Mouse (Mus musculus): ENCODE data around the gene Adam10.

The Adam10 gene

GRCm38 (mm10) chr9:70794643-70795438 is 116.0 kb downstream of the Adam10 start:
- DNase-seq = no peak

- DNase-seq = no peak
Measured at GRCm38 (mm10) chr9:70795439-70795757, 116.6 kb downstream of the Adam10 start.

- no peak for DNase-seq
Measured at GRCm38 (mm10) chr9:70800588-70801315, 122.0 kb downstream of the Adam10 start.

- no peak for DNase-seq
Measured at GRCm38 (mm10) chr9:70801761-70802160, 123.0 kb downstream of the Adam10 start.

GRCm38 (mm10) chr9:70802816-70803215 is 124.0 kb downstream of the Adam10 start:
- DNase-seq = no peak

GRCm38 (mm10) chr9:70806069-70806468 is 127.3 kb downstream of the Adam10 start:
- no peak for DNase-seq

GRCm38 (mm10) chr9:70807714-70808113 is 128.9 kb downstream of the Adam10 start:
- DNase-seq = no peak

GRCm38 (mm10) chr9:70812551-70812950 is 133.8 kb downstream of the Adam10 start:
- DNase-seq = no peak

GRCm38 (mm10) chr9:70816701-70817305 is 138.0 kb downstream of the Adam10 start:
- no peak for DNase-seq

- no peak for DNase-seq
Measured at GRCm38 (mm10) chr9:70817396-70817795, 138.6 kb downstream of the Adam10 start.

GRCm38 (mm10) chr9:70818739-70819138 is 139.9 kb downstream of the Adam10 start:
- no peak for DNase-seq

- no peak for DNase-seq
Measured at GRCm38 (mm10) chr9:70824103-70824502, 145.3 kb downstream of the Adam10 start.

- no peak for DNase-seq
Measured at GRCm38 (mm10) chr9:70827911-70828310, 149.1 kb downstream of the Adam10 start.

Data from cerebellum, adult 8-10 months (tissue).